Mouse (Mus musculus) embryo, embryonic 10.5 days (tissue): ENCODE measurements at regions not wholly inside any gene's neighbourhood (a gene's known extent, or its start where the extent isn't known, plus 50 kb on each side); places are given as distances from the start of the nearest gene placed in this dataset.
"Not testable (repeated sequence)": the region's sequence is repeated elsewhere in the genome, so short reads cannot be mapped to it uniquely, and the experiment has no call there.

Source experiments
- DNase-seq: peaks from one replicate; pipeline ENCODE4 v3.0.0-alpha.2; 2015; ENCODE audit warnings: low spot score

DNA sequence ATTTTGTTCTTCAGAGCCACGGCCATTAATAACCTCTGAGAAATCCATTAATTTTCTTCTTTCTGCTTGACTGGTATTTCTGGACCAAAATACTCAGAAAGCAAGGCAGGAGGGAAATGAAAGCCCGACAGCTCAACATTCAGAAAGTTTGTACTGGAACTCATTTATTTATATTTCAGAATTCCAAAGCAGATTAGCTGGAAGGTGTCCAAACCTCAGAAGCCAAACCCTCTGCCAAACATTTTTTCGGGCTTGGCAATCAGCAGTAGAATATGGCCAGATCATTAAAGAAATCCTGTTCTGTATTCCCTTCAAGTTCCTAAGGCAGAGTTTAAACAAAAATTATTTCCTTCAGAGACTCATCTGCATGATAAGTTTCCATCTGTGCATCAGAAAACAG, 450.4 kb upstream of the Tbl1xr1 start:
- DNase-seq, result no peak

GRCm38 (mm10) chr3:21627048-21627447, 449.4 kb upstream of the Tbl1xr1 start:
- not testable (repeated sequence) for DNase-seq

DNA sequence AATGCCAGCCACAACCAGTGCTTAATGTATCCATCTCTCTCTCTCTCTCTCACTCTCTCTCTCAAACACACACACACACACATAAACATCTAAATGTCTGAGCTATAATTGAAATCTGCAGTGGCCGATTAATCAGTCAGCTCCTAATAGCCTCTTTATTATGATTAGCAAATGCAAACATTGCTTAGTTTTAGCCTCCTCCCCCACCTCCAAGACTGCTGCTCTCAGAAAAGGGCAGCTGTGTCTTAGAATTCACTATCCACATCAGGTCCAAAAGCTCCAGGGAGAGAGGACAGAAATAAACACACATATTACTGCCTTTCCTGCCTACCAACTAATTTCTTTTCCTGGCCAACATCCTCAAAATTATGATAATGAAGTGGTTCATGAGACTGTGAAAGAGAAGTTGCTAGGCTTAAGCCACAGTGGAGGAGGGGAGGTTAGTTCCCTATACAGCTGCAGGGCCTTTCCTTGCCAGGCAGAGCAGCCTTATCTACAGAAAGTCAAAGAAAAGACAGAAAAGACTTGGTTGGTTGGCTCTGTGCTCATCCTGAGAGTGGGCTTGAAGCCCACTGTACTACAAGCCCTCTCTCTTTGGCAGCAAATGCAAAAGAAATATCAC, 442.7 kb upstream of the Tbl1xr1 start:
- DNase-seq, result no peak

DNA sequence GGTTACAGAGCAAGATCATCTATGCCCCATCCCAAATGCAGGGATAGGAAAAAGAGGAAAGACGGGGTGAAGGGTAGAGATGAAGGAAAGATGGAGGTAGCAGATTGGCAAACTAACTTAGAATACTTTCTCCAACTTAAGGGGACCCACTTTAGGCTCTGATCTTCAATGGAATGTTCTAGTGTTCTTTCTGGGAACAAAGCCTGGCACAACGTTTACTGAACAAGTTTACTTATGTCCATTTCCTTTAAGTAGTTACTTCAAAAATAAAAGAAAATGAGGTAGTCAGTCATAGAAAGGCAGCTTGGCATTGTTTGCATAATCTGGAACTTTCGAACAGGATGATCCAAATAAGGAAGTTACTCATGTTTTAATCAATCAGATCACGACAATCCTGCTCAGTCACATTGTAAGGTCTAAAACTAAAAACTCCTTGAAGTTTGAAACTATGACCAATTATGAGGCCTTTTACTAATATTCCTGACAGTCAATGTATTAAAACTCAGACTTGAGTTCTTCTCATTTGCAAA, 441.7 kb upstream of the Tbl1xr1 start:
- no peak for DNase-seq

DNA sequence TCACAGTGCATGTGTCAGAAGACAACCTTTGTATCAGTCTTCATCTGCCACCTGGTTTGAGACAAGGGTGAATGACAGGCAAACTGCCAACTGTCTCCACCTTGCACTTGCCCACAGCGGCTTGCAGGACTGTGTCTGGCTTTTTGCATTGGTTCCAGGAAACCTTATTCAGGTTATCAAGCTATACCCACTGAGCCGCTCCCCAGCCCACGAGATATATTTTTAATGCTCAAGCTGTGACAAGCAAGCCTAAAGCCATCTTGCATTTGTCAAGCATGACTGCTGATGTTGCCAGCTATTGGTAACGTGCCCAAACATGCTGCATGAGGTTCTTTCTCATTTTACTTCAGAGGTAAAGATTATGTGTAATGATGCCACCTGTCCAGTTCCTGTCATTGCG, 437.6 kb upstream of the Tbl1xr1 start:
- DNase-seq, result no peak

DNA sequence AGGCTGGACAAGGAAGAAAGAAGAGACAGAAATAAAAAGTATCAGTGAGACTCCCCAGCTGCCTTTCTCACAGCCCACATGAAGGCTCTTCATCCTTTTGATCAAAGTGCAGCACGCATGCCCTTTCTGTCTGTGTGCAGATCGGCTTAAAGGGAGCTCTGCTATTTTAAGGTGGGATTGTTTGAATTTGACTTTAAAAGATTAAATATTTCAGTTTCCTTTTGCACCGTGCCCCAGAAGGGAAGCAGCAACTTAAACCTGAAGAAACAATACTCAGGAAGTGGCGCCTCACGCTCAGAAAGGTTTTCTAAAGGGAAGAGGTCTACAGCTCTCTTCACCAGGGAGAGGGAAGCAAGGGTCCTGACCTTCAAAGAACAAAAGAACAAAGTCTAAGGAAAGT, 436.9 kb upstream of the Tbl1xr1 start:
- DNase-seq, result no peak

- no peak for DNase-seq
Measured at GRCm38 (mm10) chr3:21644086-21644485, 432.4 kb upstream of the Tbl1xr1 start.

GRCm38 (mm10) chr3:21645268-21645667, 431.2 kb upstream of the Tbl1xr1 start:
- no peak for DNase-seq

- DNase-seq, result no peak
Measured at GRCm38 (mm10) chr3:21649885-21650469, 426.5 kb upstream of the Tbl1xr1 start.

DNA sequence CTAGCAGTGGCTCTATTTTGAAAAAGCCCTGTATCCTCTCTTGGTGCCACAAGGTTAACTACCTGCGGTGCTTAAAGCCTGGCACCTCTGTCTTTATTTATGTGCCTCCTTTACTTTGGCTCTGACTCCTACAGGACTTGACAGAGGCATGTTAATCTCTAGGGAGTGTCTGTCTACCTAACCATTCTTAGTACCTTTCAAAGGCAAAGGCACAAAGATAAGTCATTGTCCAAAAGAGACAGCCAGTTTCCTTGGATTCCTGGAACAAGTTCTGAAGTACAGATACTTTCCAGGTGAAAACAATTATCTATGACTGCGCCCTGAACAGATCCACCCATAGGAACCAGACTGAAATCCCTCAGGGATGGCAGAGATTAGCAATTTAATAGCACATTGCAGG, 421.2 kb upstream of the Tbl1xr1 start:
- no peak for DNase-seq

- DNase-seq, result no peak
Measured at GRCm38 (mm10) chr3:21667349-21668143, 408.9 kb upstream of the Tbl1xr1 start.

DNA sequence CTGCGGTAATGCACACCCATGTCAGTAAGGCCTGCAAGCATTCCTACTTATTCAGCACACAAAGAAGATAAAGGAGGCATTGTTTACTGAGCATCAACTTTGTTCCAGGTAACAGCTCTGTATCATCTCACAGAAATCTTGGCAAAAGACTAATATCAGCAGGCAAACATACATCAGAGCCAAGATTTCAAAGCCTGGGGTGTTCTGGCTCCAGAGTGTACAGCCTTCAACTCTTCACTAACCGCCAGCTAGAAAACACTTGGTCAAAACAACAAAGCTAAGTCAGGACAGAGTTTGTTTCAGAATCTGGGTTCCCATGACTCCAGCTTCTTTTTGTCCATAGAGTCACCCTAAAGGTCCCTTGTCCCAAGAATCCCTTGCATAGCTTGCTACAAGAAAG, 404.6 kb upstream of the Tbl1xr1 start:
- no peak for DNase-seq

DNA sequence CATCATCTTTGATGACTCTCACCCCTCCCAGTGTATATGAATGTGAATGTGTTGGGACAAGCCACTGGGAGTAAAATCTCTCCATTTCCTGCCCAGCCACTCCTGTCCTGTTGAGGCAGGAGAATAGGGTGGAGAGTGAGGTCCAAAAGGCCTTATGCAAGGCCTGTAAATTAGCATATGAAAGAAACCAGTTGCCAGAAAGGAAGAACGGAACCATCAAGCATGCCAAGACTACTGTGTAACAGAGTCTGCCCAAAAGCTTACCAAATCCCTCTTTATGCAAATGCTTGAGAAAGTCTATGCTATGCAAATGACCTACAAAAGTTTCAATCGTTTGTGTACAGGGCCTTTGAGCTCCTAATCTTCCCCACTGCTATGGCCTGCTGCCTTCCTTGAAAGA, 404.0 kb upstream of the Tbl1xr1 start:
- DNase-seq, result no peak

DNA sequence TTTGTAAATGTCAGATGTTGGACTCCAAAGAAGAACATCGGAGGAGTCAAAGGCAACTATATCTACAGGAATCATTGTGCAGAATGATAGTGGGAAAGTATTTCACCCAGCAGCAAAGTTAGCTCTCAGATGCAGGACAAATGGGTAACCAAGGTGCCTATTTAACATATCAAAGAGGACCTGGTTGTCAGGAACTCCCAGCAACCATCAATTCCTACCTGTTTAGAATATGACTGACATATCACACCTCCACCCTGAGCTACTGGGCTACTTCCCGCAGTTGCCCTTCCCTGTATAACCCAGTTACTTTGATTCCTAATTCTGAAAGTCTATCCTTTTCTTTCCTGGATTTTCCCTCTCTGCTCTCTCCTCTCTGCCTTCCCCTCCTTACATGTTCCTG, 403.0 kb upstream of the Tbl1xr1 start:
- DNase-seq, result no peak

- no peak for DNase-seq
Measured at GRCm38 (mm10) chr3:21678265-21678664, 398.2 kb upstream of the Tbl1xr1 start.

- DNase-seq, result no peak
Measured at GRCm38 (mm10) chr3:21678734-21679133, 397.7 kb upstream of the Tbl1xr1 start.

- not testable (repeated sequence) for DNase-seq
Measured at GRCm38 (mm10) chr3:21697980-21698672, 378.3 kb upstream of the Tbl1xr1 start.

DNA sequence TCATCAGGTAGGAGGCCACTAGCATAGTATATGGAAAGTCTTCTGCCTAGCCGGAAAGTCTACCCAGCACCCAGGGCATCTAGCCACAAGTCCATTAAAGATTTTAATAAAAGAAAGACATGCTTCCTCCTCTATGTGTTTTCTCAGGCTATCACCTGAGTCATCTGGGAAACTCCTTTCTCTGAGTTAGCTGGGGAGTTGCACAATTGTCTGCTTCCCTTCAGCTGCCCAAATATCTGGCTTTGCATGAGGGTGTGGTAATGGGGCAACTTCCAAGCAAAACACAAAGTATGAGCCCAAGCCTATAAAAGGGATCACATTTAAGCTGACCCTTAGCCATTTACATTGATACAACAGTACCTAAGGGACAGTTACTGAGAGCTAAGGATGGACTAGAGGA, 376.9 kb upstream of the Tbl1xr1 start:
- DNase-seq, result no peak

GRCm38 (mm10) chr3:21700326-21700725, 376.1 kb upstream of the Tbl1xr1 start:
- DNase-seq, result no peak

DNA sequence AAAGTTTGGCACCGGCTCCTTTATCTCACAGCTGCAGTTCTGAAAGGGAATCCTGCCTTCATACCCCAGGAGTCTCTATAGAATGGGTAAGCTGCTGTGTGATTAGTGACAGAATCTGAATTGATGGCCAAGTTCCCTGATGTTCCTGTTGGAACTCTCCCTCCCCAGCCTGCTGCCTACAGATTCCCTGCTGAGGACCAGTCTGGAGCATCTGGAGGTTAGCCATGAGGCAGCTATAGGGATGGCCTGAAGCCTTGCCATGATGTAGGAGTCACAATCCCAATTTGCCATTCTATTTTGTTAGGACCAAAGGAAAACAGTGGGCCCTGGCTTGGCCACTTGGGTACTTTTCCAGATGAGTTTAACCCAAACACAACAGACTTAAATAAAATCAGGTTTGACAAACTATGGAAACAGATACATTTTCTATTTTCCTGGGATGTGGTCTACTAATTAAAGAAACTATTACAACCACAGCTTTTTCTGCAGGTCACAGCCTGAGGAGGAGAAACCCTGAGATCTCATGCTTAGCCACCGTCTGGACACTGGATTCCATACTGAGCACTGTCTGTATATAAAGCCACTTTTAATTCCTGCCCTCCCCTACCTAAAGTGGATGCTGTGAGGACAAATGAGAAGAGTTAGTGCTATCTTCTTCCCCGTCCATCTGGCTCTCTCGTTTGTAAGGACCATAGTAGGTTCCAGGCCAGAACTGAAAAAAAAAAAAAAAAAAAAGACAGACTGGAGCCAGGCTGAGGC, 349.5 kb upstream of the Tbl1xr1 start:
- no peak for DNase-seq

GRCm38 (mm10) chr3:21728019-21728418, 348.4 kb upstream of the Tbl1xr1 start:
- DNase-seq, result no peak

DNA sequence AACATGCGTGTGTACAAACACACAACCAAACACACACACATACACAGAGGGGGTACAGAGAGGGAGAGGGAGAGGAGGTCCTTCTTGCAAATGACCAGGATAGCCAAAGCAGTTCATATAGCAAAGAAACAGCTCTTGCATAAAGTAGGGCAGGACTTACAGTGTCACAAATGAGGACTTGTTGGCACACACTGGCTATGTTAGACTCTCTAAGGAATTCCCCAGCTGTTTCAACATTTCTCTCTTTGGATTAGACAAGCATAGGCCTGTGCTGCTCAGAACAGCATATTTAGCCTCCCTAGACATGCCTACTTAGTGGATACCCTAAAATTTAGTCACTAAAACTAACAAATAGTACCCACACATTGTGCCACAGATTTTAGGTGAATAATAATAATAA, 347.1 kb upstream of the Tbl1xr1 start:
- DNase-seq, result no peak
